Mouse (Mus musculus): ENCODE data around the gene Osbp.
"Not testable (repeated sequence)": the region's sequence is repeated elsewhere in the genome, so short reads cannot be mapped to it uniquely, and the experiment has no call there.

The Osbp gene

GRCm38 (mm10) chr19:11965023-11965942, at the start of gene Osbp:
Osbp (plus strand) TSS chr19:11965941.
- DNase-seq (ENCODE audit: low spot score): peak; percentile 99

GRCm38 (mm10) chr19:11922068-11922467, 43.7 kb upstream of the Osbp start:
- DNase-seq (ENCODE audit: low spot score): no peak

- not testable (repeated sequence) for DNase-seq (ENCODE audit: low spot score)
These were observed 43.2 kb upstream of the Osbp start for GRCm38 (mm10) chr19:11922515-11922914.

- DNase-seq (ENCODE audit: low spot score): no peak
These were observed 39.4 kb upstream of the Osbp start for GRCm38 (mm10) chr19:11926380-11926779.

- DNase-seq (ENCODE audit: low spot score): peak; percentile 13
These were observed 37.6 kb upstream of the Osbp start for GRCm38 (mm10) chr19:11928025-11928748.

- not testable (repeated sequence) for DNase-seq (ENCODE audit: low spot score)
These were observed 19.3 kb upstream of the Osbp start for GRCm38 (mm10) chr19:11946460-11946859.

- DNase-seq (ENCODE audit: low spot score): no peak
These were observed 15.9 kb upstream of the Osbp start for GRCm38 (mm10) chr19:11949878-11950277.

- no peak for DNase-seq (ENCODE audit: low spot score)
These were observed 15.0 kb upstream of the Osbp start for GRCm38 (mm10) chr19:11950747-11951146.

GRCm38 (mm10) chr19:11954206-11954605, 11.5 kb upstream of the Osbp start:
- no peak for DNase-seq (ENCODE audit: low spot score)

- no peak for DNase-seq (ENCODE audit: low spot score)
These were observed 9.1 kb upstream of the Osbp start for GRCm38 (mm10) chr19:11956636-11957035.

GRCm38 (mm10) chr19:11957396-11957795, 8.3 kb upstream of the Osbp start:
- DNase-seq (ENCODE audit: low spot score): no peak

- DNase-seq (ENCODE audit: low spot score): no peak
These were observed 7.9 kb upstream of the Osbp start for GRCm38 (mm10) chr19:11957846-11958245.

GRCm38 (mm10) chr19:11964266-11964665, 1.5 kb upstream of the Osbp start:
- DNase-seq (ENCODE audit: low spot score): no peak

- DNase-seq (ENCODE audit: low spot score): peak; percentile 62
These were observed 478 bp downstream of the Osbp start for GRCm38 (mm10) chr19:11966201-11966636.

GRCm38 (mm10) chr19:11969155-11970050, 3.7 kb downstream of the Osbp start:
- DNase-seq (ENCODE audit: low spot score): no peak

GRCm38 (mm10) chr19:11973511-11974222, 7.9 kb downstream of the Osbp start:
- DNase-seq (ENCODE audit: low spot score): no peak

GRCm38 (mm10) chr19:11974223-11974540, 8.4 kb downstream of the Osbp start:
- no peak for DNase-seq (ENCODE audit: low spot score)

- DNase-seq (ENCODE audit: low spot score): no peak
These were observed 9.9 kb downstream of the Osbp start for GRCm38 (mm10) chr19:11975683-11976082.

GRCm38 (mm10) chr19:11977363-11977762, 11.6 kb downstream of the Osbp start:
- no peak for DNase-seq (ENCODE audit: low spot score)

GRCm38 (mm10) chr19:11980471-11980870, 14.7 kb downstream of the Osbp start:
- no peak for DNase-seq (ENCODE audit: low spot score)

GRCm38 (mm10) chr19:11984614-11985013, 18.9 kb downstream of the Osbp start:
- not testable (repeated sequence) for DNase-seq (ENCODE audit: low spot score)
